Mouse (Mus musculus) CH12.LX (cell line): ENCODE data around the gene Hcn1. TPM values are rescaled to one million over a fixed set of nuclear protein-coding genes. Genes with fewer than 3 reads are reported as not detected.

Experiments used
- DNase-seq: peaks from one replicate; pipeline ENCODE4 v3.0.0-alpha.2; 2013; ENCODE audit errors: extremely low read depth
- H3K27ac ChIP-seq: 2 replicates; pipeline ENCODE4 v1.5.1; 2012; ENCODE audit warnings: low read depth, mild to moderate bottlenecking, control low read depth, moderate library complexity; ENCODE audit not compliant: insufficient read depth
- H3K27me3 ChIP-seq: replicated peaks from 2 replicates; pipeline ENCODE3; 2012; ENCODE audit warnings: inconsistent platforms
- H3K36me3 ChIP-seq, 2 experiments: replicated peaks in 1 of 2; 2 replicates each; pipeline versions ENCODE3 to v1.6.1; 2012; ENCODE audit warnings: inconsistent platforms in 1 of 2, low read length in 1 of 2, mild to moderate bottlenecking in 1 of 2, mixed read lengths in 1 of 2, moderate library complexity in 1 of 2; ENCODE audit not compliant: control insufficient read depth in 1 of 2, insufficient read depth in 1 of 2
- H3K4me1 ChIP-seq, 2 experiments: 2 replicates each; pipeline ENCODE4 v1.6.1; 2012; ENCODE audit warnings: inconsistent platforms in 1 of 2, moderate library complexity in 1 of 2; ENCODE audit not compliant: insufficient read depth in 2 of 2, control insufficient read depth in 1 of 2
- H3K4me2 ChIP-seq: 2 replicates; pipeline ENCODE4 v1.6.1; 2012; ENCODE audit warnings: low read depth, mild to moderate bottlenecking, control low read depth; ENCODE audit not compliant: poor library complexity, insufficient read depth, severe bottlenecking
- H3K4me3 ChIP-seq, 3 experiments: fragments of 150-350 bp in 1 of 3; sonication (generic) in 1 of 3; replicated peaks in 1 of 3; 2 replicates each; pipeline versions ENCODE3 to v1.5.1; 2011 to 2012; ENCODE audit warnings: low read depth in 2 of 3, low read length in 2 of 3, mild to moderate bottlenecking in 2 of 3, moderate library complexity in 2 of 3, control low read depth in 1 of 3, improper control_type of control experiment in 1 of 3, inconsistent platforms in 1 of 3, mixed read lengths in 1 of 3; ENCODE audit not compliant: poor library complexity in 1 of 3
- H3K79me2 ChIP-seq: replicated peaks from 2 replicates; pipeline ENCODE4 v1.6.1; 2012; ENCODE audit warnings: mild to moderate bottlenecking, moderate library complexity; ENCODE audit not compliant: control insufficient read depth, poor library complexity, insufficient read depth, severe bottlenecking; ENCODE audit errors: extremely low read depth
- H3K9ac ChIP-seq: 2 replicates; pipeline ENCODE4 v1.6.1; 2012; ENCODE audit warnings: low read depth, mild to moderate bottlenecking, control low read depth, moderate library complexity; ENCODE audit not compliant: insufficient read depth
- H3K9me3 ChIP-seq: replicated peaks from 2 replicates; pipeline ENCODE3; 2012; ENCODE audit warnings: low read length, inconsistent platforms, mixed read lengths
- BHLHE40 ChIP-seq: IDR thresholded peaks from 2 replicates; pipeline ENCODE4 v1.6.1; 2011; ENCODE audit warnings: mild to moderate bottlenecking, low read depth, low read length, improper control_type of control experiment
- CHD1 ChIP-seq: IDR thresholded peaks from 2 replicates; pipeline ENCODE4 v1.6.1; 2012; ENCODE audit warnings: low read depth, low read length, improper control_type of control experiment, inconsistent platforms
- CTCF ChIP-seq, 2 experiments: IDR thresholded peaks in 1 of 2; conservative IDR thresholded peaks in 1 of 2; 2 replicates each; pipeline ENCODE4 v1.5.1; 2011 to 2012; ENCODE audit warnings: low read depth in 2 of 2, low read length in 2 of 2, improper control_type of control experiment in 1 of 2, inconsistent platforms in 1 of 2, mild to moderate bottlenecking in 1 of 2, moderate library complexity in 1 of 2
- E2F4 ChIP-seq: IDR thresholded peaks from 2 replicates; pipeline ENCODE4 v1.6.1; 2011; ENCODE audit warnings: low read depth, low read length, improper control_type of control experiment; ENCODE audit not compliant: insufficient replicate concordance
- ELF1 ChIP-seq: IDR thresholded peaks from 2 replicates; pipeline ENCODE4 v1.6.1; 2014; ENCODE audit warnings: low read depth, mild to moderate bottlenecking, inconsistent platforms, low read length, improper control_type of control experiment
- GABPA ChIP-seq: IDR thresholded peaks from 2 replicates; pipeline ENCODE4 v1.6.1; 2012; ENCODE audit warnings: low read depth, low read length, improper control_type of control experiment, inconsistent platforms; ENCODE audit not compliant: insufficient replicate concordance
- HCFC1 ChIP-seq: IDR thresholded peaks from 2 replicates; pipeline ENCODE4 v1.6.1; 2012; ENCODE audit warnings: low read depth, mild to moderate bottlenecking, inconsistent platforms, low read length, improper control_type of control experiment
- JUN ChIP-seq: IDR thresholded peaks from 2 replicates; pipeline ENCODE4 v1.6.1; 2011; ENCODE audit warnings: low read depth, mild to moderate bottlenecking, low read length, improper control_type of control experiment, moderate library complexity; ENCODE audit not compliant: insufficient read depth
- KAT2A ChIP-seq: IDR thresholded peaks from 2 replicates; pipeline ENCODE4 v1.6.1; 2012; ENCODE audit warnings: low read length, improper control_type of control experiment, inconsistent platforms; ENCODE audit not compliant: insufficient replicate concordance
- MEF2A ChIP-seq: IDR thresholded peaks from 2 replicates; pipeline ENCODE4 v1.6.1; 2014; ENCODE audit warnings: low read depth, mild to moderate bottlenecking, inconsistent platforms, low read length, improper control_type of control experiment, borderline replicate concordance
- MYC ChIP-seq: IDR thresholded peaks from 2 replicates; pipeline ENCODE4 v1.6.1; 2011; ENCODE audit warnings: low read depth, mild to moderate bottlenecking, improper control_type of control experiment, low read length
- NELFE ChIP-seq: IDR thresholded peaks from 2 replicates; pipeline ENCODE4 v1.6.1; 2011; ENCODE audit warnings: low read depth, low read length, improper control_type of control experiment
- POLR2A ChIP-seq: IDR thresholded peaks from 2 replicates; pipeline ENCODE4 v1.6.1; 2011; ENCODE audit warnings: low read depth, mild to moderate bottlenecking, improper control_type of control experiment, low read length
- RCOR1 ChIP-seq: conservative IDR thresholded peaks from 2 replicates; pipeline ENCODE4 v1.6.1; 2012; ENCODE audit warnings: low read depth, mild to moderate bottlenecking, inconsistent platforms, low read length, improper control_type of control experiment
- SMC3 ChIP-seq: IDR thresholded peaks from 2 replicates; pipeline ENCODE4 v1.6.1; 2011; ENCODE audit warnings: low read depth, low read length, improper control_type of control experiment
- UBTF ChIP-seq: IDR thresholded peaks from 2 replicates; pipeline ENCODE4 v1.6.1; 2012; ENCODE audit warnings: low read depth, mild to moderate bottlenecking, inconsistent platforms, low read length, improper control_type of control experiment, moderate library complexity
- USF1 ChIP-seq: IDR thresholded peaks from 2 replicates; pipeline ENCODE4 v1.6.1; 2014; ENCODE audit warnings: low read depth, mild to moderate bottlenecking, inconsistent platforms, low read length, improper control_type of control experiment
- USF2 ChIP-seq: conservative IDR thresholded peaks from 2 replicates; pipeline ENCODE4 v1.6.1; 2011; ENCODE audit warnings: low read depth, low read length, improper control_type of control experiment
- ZC3H11A ChIP-seq: IDR thresholded peaks from 2 replicates; pipeline ENCODE4 v1.6.1; 2012; ENCODE audit warnings: low read depth, mild to moderate bottlenecking, inconsistent platforms, low read length, improper control_type of control experiment
- ZKSCAN1 ChIP-seq: IDR thresholded peaks from 2 replicates; pipeline ENCODE4 v1.6.1; 2012; ENCODE audit warnings: low read depth, inconsistent platforms, low read length, improper control_type of control experiment, borderline replicate concordance
- ZNF384 ChIP-seq: IDR thresholded peaks from 2 replicates; pipeline ENCODE4 v1.6.1; 2012; ENCODE audit warnings: low read depth, low read length, improper control_type of control experiment, inconsistent platforms
- dilution Hi-C: fragments of 300-500 bp; cut with MboI; formaldehyde crosslinking; loops from 2 replicates; pipeline ENCODE4 v1.14.3; 2020; ENCODE audit warnings: low sequenced_read_pairs; ENCODE audit not compliant: extremely low pct_unique_long_range_greater_than_20kb, extremely low pct_ligation_motif_present
- in situ Hi-C: fragments of 300-500 bp; cut with MboI; formaldehyde crosslinking; loops from 3 replicates; pipeline ENCODE4 v1.14.3; 2019; ENCODE audit warnings: low sequenced_read_pairs, low pct_ligation_motif_present, low pct_unique_long_range_greater_than_20kb, mixed read lengths
- polyA plus RNA-seq: library from polyadenylated mRNA; unstranded; fragments of >175 nt; gene quantifications from 2 replicates; pipeline ENCODE4 v1.2.1, GENCODE M21; 2012; ENCODE audit warnings: low read depth; ENCODE audit not compliant: insufficient read length
- total RNA-seq, 2 experiments: library from RNA; depleted of rRNA; stranded (reverse); fragments of 300-350 nt in 1 of 2; fragments of >200 nt in 1 of 2; gene quantifications; 2 replicates each; pipeline ENCODE4 v1.2.3; 2012 to 2014

The Hcn1 gene
- total and polyA plus RNA-seq, 3 experiments = not detected

- in situ Hi-C loops (no loop called here), dilution Hi-C loops (no loop called here)
- H3K4me3 ChIP-seq = no peak overlapping the region
- no peak for DNase-seq
- no peaks in the 10 kb centered on the region for H3K79me2 ChIP-seq
- H3K4me1 ChIP-seq = no peaks in the 10 kb centered on the region
- H3K9me3 ChIP-seq = peaks cover 2% of the 10 kb centered on the region
- no peaks in the 10 kb centered on the region for H3K27me3 ChIP-seq
- no peak overlapping the region for H3K9ac ChIP-seq
- H3K36me3 ChIP-seq = no peaks in the 10 kb centered on the region
- H3K27ac ChIP-seq = no peak overlapping the region
- no peak overlapping the region for H3K4me2 ChIP-seq
- TF ChIP-seq MYC (no peak), HCFC1 (no peak), NELFE (no peak), MEF2A (no peak), UBTF (no peak), CHD1 (no peak)
Observed at GRCm38 (mm10) chr13:117880471-117881225, 278.5 kb downstream of the Hcn1 start.

- H3K9ac ChIP-seq = no peak overlapping the region
- no peaks in the 10 kb centered on the region for H3K27me3 ChIP-seq
- H3K27ac ChIP-seq = no peak overlapping the region
- no peaks in the 10 kb centered on the region for H3K9me3 ChIP-seq
- dilution Hi-C loops (no loop called here), in situ Hi-C loops (no loop called here)
- DNase-seq = no peak
- H3K79me2 ChIP-seq = no peaks in the 10 kb centered on the region
- H3K36me3 ChIP-seq = no peaks in the 10 kb centered on the region
- no peak overlapping the region for H3K4me3 ChIP-seq
- no peaks in the 10 kb centered on the region for H3K4me1 ChIP-seq
- TF ChIP-seq KAT2A (no peak), CTCF (conservative IDR thresholded peaks at IDR 0.05 in 1 of 2, IDR thresholded peaks at IDR 0.05 in 1 of 2; ENCODE audit: low read depth in 2 of 2, low read length in 2 of 2) (no peak), BHLHE40 (no peak), ZKSCAN1 (no peak), E2F4 (no peak), JUN (no peak), RCOR1 (no peak), ZNF384 (no peak), ZC3H11A (no peak), HCFC1 (no peak), SMC3 (no peak), ELF1 (no peak), POLR2A (no peak), MYC (no peak), USF1 (no peak), GABPA (no peak), USF2 (no peak)
- H3K4me2 ChIP-seq = no peak overlapping the region
Observed at GRCm38 (mm10) chr13:117892076-117892475, 290.0 kb downstream of the Hcn1 start.
